Mouse (Mus musculus) layer of hippocampus, adult 11-12 months (tissue): Measurements from ENCODE around the gene Trappc6a.
"Not testable (repeated sequence)": the region's sequence is repeated elsewhere in the genome, so short reads cannot be mapped to it uniquely, and the experiment has no call there.

Experiments
- DNase-seq: peaks from one replicate; pipeline ENCODE4 v3.0.0; 2022; ENCODE audit warnings: low spot score

Gene Trappc6a

DNA sequence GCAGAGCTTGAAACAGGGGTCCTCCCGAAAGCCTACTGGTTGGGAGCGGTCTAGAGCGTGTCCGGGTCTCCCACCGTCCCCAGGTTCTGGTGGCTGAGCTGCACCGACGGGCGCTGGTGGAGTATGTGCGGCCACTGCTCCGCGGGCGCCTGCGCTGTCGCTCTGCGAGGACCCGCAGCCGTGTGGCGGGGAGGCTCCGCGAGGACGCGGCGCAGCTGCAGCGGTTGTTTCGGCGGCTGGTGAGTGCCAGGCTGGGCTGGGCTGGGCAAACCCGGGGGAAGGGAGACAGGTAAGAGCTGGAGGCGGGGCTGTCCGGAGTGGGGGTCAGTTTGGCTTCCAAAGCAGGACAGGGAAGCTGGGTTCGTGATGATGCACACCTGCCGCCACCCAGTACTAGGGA lies 18.7 kb upstream of the Trappc6a start:
- DNase-seq = no peak

DNA sequence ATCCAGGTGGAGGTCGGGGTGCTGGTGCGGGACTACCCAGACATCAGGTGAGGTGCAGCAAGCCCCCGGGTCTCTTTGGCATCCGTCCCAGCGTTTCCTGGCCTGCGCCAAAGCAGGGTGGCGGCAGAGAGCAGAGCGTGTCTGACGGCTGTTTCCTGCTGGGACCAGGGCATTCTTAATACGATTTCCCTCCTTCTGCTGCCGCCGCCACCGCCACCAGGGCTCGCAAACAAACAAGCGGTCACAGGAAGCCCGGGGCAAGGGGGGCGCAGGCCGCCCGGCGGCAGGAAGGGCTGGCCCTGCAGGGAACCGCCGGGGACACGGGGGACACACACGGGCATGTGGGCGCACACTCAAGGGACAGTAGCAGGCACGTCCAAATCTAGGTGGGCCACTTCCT lies 16.5 kb upstream of the Trappc6a start:
- DNase-seq = no peak

DNA sequence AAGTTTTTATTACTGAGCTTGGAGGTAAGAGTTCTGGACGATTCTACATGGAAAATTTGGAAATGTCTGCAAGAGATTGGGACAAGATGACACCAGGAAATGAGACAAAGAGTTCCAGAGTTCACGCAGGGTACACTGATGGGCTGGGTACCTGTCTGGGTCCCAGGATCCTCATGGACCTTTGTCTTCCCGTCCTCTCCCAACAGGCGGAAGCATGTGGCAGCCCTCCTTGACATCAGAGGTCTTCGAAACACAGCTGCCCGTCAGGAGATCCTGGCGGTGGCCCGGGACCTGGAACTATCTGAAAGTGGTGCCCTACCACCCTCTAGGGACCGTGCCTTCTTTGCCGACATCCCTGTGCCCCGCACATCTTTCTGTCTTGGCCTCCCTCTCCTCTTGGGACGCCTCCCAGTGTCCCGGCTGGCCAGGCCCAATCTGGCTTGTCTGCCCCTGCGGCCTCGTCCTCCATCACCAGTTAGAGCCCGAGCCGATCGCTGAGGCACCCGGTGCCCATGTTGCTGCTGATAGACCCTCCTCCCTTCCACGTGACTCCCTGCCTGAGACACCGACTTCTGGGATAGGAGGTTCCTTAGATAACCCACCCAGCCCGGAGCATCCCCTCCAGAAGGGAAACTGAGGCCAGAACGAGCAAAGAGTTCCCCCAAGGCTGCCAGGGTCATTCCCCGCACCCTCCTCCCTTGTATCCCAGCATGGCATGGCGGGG lies 13.3 kb upstream of the Trappc6a start:
- no peak for DNase-seq

DNA sequence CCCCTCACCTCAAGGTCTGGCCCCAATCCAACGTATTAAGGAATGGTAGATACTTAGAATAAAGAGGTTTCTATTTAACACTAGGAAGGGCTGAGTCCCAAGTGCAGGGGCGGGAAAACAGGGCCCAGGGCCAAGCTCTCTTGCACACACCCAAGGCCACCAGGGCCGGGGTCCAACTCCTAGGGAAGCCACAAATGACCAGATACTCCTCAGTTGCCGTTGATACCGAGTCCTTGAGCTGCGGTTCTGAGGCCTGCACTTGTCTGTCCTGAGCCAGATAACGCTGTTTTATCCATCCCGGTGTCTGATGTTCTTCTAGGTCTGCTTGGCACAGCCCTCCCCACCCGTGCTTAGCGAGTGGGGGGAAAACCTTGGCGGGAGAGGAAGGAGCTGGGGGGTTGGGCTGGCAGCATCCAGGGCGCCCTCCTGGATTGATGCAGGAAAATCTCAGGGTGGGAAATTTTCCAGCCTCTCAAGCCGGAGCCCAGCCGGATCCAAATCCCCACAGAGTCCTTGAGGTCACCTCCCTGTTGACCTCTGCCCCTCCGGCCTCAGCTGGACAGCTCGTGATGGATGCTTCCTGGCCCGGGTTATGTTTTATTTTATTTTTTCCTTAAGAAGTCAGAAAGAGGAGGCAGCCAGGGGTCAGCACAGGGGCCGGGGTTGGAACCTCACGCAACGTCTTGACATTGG lies 12.5 kb upstream of the Trappc6a start:
- no peak for DNase-seq

DNA sequence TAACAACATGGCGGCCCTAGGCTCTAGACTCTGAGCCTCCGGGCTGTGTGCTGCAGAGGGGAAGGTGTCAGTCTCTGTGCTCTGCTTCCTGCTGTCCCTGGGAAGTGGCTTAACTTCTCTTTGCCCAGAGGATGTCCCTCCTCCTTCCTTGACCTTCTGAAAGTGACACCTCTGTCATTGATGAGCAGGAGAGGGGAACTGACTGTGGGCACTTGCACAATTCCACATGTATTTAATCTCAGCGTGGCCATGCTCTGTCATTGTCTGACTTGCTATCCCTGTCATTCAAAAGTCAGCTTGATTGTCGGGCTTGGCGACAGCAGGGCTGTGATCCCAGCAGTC lies 12.0 kb upstream of the Trappc6a start:
- DNase-seq = no peak

DNA sequence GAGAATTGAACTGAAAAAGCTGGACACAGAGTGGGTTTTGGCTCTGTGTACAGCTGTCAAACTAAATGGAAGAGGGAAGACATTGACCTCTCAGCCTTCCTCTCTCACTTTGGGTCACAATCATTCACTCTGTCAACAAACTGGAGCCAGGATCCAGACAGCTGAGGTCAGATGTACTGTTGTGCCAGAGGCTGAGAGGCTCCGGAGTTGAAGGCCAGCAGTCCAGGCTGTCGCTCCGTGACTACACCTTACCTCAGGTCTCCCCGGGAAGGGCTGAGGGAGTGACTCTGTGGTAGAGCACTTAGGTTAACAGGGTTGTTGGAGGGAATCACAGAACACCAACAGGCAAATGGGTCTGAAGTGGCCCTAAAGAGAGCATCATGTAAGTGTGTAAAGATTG lies 9.9 kb upstream of the Trappc6a start:
- no peak for DNase-seq

DNA sequence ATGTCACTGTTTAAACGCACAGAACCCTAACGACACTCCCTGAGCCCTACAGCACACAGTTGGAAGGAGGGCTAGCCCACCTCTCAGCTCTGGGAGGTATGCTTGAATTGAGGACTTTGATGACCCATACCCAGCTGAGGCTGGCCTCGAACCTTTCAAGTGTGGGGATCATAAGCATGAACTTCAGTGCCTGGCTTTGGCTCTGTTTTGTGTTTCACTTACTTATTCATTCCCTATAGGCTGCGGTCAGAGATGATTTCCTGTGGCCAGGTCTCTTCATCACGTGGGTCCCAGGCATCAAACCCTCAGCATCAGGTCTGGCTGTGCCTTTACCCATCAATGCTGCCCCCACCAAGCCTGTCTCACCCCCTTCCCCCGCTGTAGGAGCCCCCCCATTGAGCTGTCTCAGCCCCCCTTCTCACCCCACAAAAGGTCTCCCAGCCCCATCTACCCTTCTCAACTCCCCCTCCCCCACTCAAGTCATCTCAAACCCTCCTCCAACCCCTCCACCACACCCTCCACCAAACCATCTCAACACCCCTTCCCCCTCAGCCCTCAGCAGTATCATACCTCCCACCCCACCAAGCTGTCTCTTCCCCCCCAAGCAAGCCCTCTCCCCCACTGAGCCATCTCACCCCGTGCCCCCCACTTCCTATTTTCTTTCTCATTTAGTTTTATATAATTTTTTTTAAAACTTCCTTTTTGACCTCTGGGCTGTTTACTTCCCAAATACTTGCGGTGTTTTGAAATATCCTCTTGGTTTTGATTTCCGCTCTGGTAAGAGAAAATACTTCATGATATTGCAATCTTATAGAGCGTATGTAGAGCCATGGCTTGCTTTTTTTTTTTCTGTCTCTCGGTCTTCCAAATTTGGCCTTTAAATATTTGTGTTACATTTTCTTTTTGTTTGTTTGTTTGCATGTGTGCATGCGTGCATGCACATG lies 7.5 kb upstream of the Trappc6a start:
- no peak for DNase-seq

DNA sequence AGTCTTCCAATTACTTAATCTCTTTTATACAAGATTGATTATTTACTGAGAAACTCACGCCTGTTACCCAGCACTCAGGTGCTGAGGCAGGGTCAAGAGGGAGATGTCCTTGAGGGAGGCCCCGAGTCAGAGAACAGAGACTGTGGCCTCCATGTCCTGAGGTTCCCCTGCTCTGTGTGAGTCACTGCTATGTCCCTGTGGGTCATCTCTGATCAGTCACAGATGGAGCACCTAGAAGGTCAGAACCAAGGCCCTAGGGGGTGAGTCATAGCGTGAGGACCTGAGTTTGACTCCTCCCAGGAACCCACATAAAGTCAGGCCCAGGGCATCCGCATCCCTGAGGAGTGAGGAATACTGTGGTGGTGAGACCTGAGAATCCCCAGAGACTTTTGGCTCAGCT lies 6.5 kb upstream of the Trappc6a start:
- no peak for DNase-seq

DNA sequence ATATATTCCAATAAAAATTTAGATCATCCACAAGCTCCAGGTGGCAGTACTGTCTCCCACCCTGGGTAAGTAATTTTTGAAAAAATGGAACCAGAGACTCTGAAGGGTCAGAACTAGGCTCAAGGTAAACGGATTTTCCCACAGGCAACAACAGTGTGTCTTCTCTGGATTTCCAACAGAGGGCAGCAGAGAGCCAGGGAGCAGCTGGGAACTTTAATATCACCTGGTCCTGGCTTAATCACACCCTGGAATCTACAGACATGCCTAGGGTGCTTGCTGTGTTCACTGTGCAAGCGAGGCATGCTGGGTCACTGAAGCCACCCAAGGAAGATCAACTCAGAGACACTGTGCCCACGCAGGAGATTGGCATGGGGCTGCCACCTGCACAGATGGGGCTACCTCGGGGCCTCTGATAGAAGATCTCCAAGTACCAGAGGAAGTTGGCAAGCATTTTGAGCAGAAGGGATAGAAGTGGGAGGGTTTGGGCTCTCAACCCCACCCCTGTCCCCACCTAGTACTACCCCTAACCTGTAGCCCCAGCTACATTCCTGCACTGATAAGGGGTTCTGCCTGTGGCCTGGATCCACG lies 4.6 kb upstream of the Trappc6a start:
- DNase-seq = no peak

DNA sequence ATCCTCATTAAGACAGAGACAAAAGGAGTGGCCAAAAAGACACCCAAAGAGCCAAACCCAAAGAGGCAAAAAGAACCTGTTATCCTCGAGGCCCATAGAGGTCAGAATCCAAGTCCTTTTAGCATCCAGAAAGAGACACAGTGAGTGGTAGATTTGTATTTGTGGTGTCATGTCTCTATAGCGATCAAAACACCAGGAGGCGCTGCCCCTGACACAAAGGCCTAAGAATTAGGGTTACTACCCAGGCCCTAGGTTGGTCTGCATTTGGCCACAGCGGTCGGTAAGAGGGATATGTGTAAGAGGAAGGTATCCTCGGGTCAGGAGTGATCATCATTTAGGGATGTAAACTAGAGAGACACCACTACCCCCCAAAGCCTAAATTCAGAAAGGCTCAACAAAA lies 1.9 kb upstream of the Trappc6a start:
- DNase-seq = no peak

DNA sequence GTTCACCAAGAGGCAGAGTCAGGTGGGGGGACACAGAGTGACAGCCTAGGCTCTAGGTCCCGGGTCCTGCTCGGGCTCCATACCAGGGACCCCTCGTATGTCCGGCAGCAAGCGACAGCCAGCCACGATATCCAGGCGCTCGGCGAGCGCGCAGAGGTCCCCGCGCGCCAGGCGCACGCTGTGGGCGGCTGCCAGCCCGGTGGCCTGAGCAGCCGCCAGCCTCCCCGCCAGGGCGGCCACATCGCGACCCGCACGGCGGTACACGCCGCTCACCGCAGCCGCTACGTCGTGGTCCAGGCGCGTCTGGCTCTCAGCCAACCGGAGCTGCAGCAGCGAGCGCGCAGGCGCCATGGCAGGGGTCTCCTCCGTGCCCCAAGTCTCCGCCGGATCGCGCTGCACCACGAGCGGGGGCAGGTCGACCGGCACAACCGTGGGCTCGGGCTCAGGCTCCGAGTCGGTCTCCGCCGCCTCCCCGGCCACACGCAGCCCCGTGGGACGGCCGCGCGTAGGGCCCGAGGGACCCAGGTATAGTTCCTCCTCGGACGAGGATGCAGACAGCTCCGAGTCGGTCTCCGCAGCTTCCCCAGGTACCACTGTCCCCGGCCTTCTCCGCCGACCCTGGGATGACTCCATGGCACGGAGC lies 1.1 kb upstream of the Trappc6a start:
- no peak for DNase-seq

DNA sequence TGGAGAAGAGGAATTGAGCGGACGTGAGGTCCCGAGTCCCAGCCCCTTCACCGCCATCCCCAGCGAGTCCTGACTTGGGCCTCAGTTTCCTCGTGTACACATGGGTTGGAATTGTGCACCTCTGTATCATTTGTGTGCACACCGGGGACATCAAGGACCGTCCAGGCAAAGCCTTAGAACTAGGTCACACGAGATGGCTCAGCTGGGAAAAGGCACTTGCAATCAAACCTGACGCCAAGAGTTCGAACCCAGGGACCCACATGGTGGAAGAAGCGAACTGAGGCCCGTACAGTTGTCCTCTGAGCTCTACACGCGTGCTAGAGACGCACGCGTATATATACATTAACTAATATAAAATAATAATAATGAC lies 598 bp upstream of the Trappc6a start:
- DNase-seq = no peak

DNA sequence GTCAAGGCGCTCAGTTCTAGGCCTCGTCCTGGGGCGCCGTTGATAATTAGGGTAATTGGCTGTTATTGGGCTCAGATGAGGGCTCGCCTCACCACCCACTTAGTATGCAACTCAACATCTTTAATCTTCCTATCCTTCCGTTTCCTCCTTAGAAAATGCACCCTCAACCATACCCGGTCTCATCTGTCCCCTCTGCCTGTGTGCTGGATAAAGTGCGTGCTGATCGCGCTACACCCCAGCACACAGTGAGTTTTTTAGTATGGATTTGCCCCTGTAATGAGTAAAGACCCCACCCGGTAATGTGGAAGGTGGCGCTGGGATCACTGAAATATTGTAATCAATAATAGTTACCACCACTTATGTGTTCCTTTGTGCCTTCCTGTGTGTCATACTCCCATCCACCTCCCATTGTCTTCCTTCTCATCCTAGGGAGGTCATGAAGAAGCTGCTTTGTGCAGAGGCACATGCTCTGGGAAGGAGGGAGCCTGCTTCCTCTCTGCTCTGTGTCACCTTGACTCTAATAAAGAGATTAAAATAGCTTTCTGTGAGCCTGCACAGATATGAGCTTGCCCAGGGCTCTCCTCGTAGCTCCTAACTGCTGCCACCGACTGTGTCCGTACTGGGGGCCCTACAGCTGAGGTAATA lies 851 bp downstream of the Trappc6a start:
- DNase-seq = peak; percentile 33

DNA sequence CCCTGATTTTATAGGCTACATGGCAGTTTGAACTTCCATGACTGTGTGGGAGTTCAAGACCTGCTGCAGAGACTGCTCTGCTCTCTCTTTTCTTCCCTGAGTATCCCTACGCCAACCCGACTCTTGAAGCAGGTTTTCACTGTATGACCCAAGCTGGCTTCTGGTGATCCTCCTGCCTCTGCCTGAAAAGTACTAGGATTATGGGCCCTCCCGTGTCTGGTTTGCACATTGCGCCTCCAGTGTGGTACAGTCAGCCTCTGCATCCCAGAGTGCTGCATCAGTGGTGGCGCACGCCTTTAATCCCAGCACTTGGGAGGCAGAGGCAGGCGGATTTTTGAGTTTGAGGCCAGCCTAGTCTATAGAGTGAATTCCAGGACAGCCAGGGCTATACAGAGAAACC lies 1.6 kb downstream of the Trappc6a start:
- DNase-seq = no peak

DNA sequence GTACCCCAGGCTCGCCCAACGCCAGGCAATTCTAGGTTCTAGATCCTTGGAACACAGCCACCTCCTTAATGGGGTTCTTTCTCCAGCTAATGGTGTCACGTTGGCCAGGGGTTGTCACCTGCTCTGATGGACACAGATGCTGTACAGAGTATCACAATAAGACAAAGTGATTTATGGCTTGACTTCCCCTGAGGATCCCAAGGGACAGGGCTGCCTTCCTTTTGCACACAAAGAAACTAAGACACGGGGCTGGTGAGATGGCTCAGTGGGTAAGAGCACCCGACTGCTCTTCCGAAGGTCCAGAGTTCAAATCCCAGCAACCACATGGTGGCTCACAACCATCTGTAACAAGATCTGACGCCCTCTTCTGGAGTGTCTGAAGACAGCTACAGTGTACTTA lies 3.7 kb downstream of the Trappc6a start:
- DNase-seq = not testable (repeated sequence)

DNA sequence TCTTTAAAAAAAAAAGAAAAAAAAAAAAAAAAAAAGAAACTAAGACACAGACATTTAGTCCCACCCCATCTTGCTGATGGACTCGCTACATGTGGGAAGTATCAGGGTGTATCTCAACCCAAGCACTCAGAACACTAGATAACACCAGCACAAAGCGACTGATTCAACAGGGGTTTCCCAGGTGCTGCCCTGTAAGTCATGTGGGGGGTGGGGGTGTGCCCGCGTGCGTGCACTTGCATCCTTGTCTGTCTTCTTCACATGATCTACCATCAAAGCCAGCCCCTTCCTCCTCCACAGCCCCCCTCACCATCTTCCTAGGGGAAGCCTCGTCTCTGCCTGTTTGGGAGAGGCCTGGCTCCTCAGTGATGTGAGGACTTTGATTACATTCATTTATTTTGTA lies 4.2 kb downstream of the Trappc6a start:
- DNase-seq = no peak

DNA sequence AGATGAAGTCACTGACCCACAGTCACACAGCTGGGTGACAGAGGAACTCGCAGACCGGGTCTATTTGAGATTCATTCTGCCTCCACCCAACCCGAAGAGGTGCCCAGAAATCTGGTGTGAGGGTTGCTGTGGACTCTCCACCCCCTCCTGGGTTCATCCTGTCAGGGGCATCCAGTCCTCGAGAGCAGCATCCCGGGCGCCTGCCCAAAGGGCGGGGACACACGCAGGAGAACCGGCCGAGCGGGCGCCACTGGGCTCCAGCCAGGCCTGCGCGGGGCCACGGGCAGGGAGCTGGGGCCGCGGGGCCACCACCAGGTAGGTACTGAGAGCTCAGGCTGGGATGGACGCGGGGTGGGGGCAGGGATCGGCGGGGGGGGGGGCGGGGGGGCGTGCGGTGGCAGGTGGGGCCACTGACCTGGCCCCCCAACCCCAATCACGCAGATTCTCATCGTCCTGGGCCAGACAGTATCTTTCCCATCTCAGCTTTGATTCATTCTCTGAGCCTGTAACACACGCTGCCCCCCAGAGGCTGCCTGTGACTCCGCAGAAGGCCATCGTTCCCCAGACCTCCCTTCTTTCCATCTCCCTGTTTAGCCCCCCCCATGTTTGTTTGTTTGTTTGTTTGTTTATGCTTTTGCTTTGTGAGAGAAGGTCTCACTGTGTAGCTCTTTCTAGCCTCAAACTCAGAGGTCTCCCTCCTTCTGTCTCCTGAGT lies 9.6 kb downstream of the Trappc6a start, which contains the start of gene Nkpd1:
Gene Nkpd1 (plus strand): TSS at position 187 of the 714 bp plus-strand sequence.
- DNase-seq = no peak

DNA sequence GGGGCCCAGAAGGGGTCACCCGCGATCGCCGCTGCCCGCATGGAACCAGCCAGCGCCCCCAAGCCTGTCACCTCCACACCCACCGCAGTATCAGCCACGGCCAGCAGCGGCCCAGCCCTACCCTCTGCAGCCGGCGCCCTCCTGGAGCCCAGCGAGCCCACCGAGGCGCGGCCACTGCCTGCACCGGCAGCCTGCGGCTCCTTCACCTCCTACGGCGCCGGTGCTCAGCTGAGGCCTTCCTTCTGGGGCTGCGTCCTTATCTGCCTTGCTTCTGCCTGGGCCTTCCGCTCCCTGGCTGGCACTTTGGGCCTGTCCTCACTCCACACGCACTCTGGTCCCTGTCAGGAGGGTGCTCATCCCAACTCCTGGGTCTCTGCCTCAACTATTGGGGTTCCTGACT lies 11.8 kb downstream of the Trappc6a start:
- DNase-seq = no peak

DNA sequence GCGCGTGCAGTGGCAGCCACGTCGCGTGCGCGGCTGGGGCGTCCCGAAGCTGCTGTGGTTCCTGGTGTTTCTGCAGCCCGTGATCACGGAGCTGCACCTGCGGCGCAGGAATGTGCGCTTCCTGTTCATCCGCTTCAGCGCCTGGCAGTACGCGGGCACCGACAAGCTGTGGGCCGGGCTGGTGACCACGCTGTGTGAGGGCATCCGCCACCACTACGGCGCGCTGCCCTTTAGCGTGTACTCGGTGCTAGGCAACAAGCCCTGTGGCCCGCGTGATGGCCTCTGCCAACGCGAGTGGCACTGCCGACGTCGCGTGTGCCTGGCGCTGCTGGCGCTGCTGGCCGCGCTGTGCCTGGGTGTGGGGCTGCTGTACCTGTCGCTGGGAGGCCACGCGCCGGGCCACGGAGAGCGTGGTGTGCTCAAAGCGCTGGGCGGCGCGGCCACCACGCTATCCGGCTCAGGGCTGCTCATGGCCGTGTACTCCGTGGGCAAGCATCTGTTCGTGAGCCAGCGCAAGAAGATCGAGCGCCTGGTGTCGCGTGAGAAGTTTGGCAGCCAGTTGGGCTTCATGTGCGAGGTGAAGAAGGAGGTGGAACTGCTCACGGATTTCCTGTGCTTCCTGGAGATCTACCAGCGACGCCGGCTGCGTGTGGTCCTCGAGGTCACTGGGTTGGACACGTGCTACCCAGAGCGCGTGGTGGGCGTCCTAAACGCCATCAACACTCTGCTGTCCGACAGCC lies 15.0 kb downstream of the Trappc6a start:
- DNase-seq = no peak

DNA sequence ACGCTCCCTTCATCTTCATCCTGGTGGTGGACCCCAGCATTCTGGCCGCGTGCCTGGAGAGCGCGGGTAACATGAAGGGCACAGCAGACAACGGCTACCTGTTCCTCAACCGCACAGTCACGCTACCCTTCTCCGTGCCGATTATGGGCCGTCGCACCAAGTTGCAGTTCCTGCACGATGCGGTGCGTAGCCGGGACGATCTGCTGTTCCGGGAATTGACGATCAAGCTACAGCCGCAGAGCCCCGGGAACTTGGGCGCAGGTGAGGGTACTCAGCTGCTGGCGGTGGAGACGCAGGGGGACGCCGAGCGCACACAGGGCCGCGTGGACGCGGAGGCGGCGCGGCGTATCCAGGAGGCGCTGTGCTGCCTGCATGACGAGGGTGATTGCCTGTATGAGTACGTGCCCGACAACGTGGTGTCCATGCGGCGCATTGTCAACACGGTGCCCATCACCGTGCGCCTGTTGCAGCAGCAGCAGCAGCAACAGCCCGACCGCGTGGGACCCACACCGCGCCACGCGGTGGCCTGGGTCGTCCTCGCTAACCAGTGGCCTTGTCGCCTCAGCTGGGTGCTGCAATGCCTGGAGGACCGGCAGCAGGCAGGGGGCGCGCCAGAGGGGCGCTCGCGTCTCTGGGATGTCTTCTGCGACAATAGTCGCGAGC lies 15.7 kb downstream of the Trappc6a start:
- DNase-seq = peak; percentile 61
